Mouse (Mus musculus) pancreas, adult 10 weeks (tissue): ENCODE data around the gene Usp44. TPM values are rescaled to one million over a fixed set of nuclear protein-coding genes. Genes with fewer than 3 reads are reported as not detected.

Experiments used
- polyA plus RNA-seq: library from polyadenylated mRNA; stranded (reverse); fragments of 350-450 nt; fragmentation: Illumina TruSeq; extraction: RNeasy Lipid Tissue Mini Kit (QIAGEN cat#74804); gene quantifications from one replicate; pipeline ENCODE4 v1.2.3, GENCODE M21; 2015; ENCODE audit warnings: low read depth, low replicate concordance; ENCODE audit not compliant: insufficient read depth

Gene Usp44
- polyA plus RNA-seq, result not detected

DNA sequence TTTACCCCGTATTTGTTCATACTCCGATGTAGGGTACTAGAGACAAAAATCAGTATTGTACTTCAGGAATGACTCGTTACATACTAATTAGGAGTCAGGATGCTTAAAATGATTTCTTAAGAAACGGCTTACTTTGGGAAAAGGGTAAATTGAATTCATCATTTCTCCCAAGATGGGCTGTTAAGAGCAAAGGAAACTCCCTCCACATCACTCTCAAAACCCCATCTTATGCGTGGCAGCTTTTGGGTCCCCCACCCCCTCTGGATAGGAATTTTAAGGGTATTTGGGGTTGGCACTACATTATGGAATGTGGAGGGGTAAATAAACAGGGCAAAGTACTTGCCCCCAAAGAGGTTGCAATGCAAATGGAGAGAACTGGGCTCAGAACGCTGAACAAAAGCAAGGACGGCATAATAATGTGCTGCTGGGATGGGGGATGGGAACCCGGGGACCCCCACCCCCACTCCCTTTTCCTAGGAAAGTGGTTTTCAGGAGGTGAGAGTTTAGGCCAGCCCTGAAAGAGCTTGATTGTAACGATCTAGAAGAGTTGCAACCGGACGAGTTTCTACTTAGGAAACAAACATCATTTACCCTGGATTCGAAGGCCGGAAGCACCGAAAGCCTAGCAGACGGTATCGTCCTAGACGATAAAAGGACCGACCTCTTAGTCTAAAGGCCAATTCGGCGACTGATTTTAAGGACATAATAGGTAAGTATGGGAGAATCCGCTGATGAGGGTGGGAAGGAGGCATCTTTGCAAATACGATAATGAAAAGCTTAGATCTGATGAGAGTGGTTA lies at the start of gene Usp44:
Gene Usp44 (plus strand): TSS at position 625 of the 799 bp plus-strand sequence.

GRCm38 (mm10) chr10:93897043-93897646 lies 65.8 kb downstream of the Usp44 start, which contains the start of gene Metap2:
Metap2 (minus strand) TSS chr10:93897093.

Other genes with a start within 250 kb of the Usp44 start
- gene Snrpf, start 241.8 kb upstream of the Usp44 start, polyA plus RNA-seq, result 8.2 TPM
- gene Ntn4, start 190.9 kb upstream of the Usp44 start, polyA plus RNA-seq, result 4.3 TPM
- 24.7 TPM for gene Metap2, start 65.5 kb downstream of the Usp44 start, polyA plus RNA-seq
- gene Vezt, start 204.3 kb downstream of the Usp44 start, polyA plus RNA-seq, result 4.4 TPM
- gene Fgd6, start 204.4 kb downstream of the Usp44 start, polyA plus RNA-seq, result 2.3 TPM